Comparison of ENCODE assay signal across 1 mouse cellular context in the genomic region with DNA sequence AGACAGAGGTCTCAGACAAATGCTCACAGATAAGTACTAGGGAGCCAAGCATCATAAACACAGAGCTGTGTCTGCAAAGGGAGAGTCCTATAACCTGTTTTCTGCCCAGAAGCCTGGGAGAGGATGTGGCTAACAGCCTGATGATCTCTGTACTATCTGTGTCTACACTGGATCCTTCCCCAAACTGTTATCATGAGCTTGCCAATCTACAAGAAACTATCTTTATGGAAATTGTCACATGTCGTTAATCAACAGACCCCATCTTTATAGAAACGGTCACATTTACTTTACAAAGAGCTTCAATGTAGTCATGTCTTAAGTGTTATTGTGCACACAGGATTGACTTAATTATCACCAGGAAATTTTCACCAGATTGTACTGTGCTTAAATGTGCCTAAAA.
TF ChIP-seq lines count a peak whose summit lies in the region.

No protein-coding gene starts in this region.

TF ChIP-seq in MEL, 35 proteins besides CTCF, POLR2A, EP300 and RAD21 (continued from another document):
- no peak for TF ChIP-seq ZNF384 (IDR thresholded peaks at IDR 0.05; ENCODE audit: low read depth, low read length)
- peak; percentile 85 for TF ChIP-seq RCOR1 (IDR thresholded peaks at IDR 0.05; ENCODE audit: low read depth, low read length)
- 0 out of 2 replicates have a peak, but pooled peaks have one; percentile 29 for TF ChIP-seq KAT2A (conservative IDR thresholded peaks at IDR 0.05; ENCODE audit: low read depth, low read length)
- 0 out of 4 replicates have a peak, but pooled peaks of 1 of the 2 experiments have one; percentile 32 for TF ChIP-seq USF2 (IDR thresholded peaks at IDR 0.05; ENCODE audit: borderline replicate concordance in 1 of 2, insufficient read depth in 1 of 2, low read depth in 1 of 2, low read length in 2 of 2)
- TF ChIP-seq MAZ (IDR thresholded peaks at IDR 0.05; ENCODE audit: low read depth, low read length), result peak; percentile 62; the same call in 1 of the 2 replicates
- TF ChIP-seq TBP (IDR thresholded peaks at IDR 0.05; ENCODE audit: low read depth, low read length), result no peak; the same call in 1 of the 2 replicates
- peak; percentile 81 for TF ChIP-seq MYB (IDR thresholded peaks at IDR 0.05; ENCODE audit: low read depth, low read length)
- TF ChIP-seq MEF2A (IDR thresholded peaks at IDR 0.05; ENCODE audit: extremely low read depth, insufficient replicate concordance, low read depth, low read length, poor library complexity, severe bottlenecking), result peak; percentile 44; the same call in 1 of the 2 replicates
- 0 out of 2 replicates have a peak, but pooled peaks have one; percentile 30 for TF ChIP-seq ZMIZ1 (IDR thresholded peaks at IDR 0.05; ENCODE audit: low read depth, low read length)
- TF ChIP-seq USF1 (IDR thresholded peaks at IDR 0.05; ENCODE audit: low read depth, low read length), result peak; percentile 83
- TF ChIP-seq SMC3 (IDR thresholded peaks at IDR 0.05; ENCODE audit: low read depth, low read length), result no peak
- no peak for TF ChIP-seq POLR2AphosphoS2 (IDR thresholded peaks at IDR 0.05; ENCODE audit: low read length)
- TF ChIP-seq NRF1 (IDR thresholded peaks at IDR 0.05; ENCODE audit: insufficient read depth, low read depth, low read length, poor library complexity, severe bottlenecking), result no peak
- TF ChIP-seq TAL1 (IDR thresholded peaks at IDR 0.05; ENCODE audit: low read length), result no peak
- TF ChIP-seq HCFC1 (IDR thresholded peaks at IDR 0.05; ENCODE audit: low read depth, low read length), result 0 out of 2 replicates have a peak, but pooled peaks have one; percentile 56
- TF ChIP-seq BHLHE40 (IDR thresholded peaks at IDR 0.05; ENCODE audit: borderline replicate concordance, low read depth, low read length), result peak; percentile 86
- no peak for TF ChIP-seq GABPA (IDR thresholded peaks at IDR 0.05; ENCODE audit: low read depth, low read length)
- TF ChIP-seq POLR2AphosphoS5 (IDR thresholded peaks at IDR 0.05; ENCODE audit: borderline replicate concordance, low read depth, low read length), result no peak
- no peak; the same call in 1 of the 2 replicates for TF ChIP-seq ZC3H11A (IDR thresholded peaks at IDR 0.05; ENCODE audit: low read depth, low read length)
- no peak for TF ChIP-seq UBTF (IDR thresholded peaks at IDR 0.05; ENCODE audit: borderline replicate concordance, insufficient read depth, low read depth, low read length)
- peak; percentile 93 for TF ChIP-seq ETS1 (IDR thresholded peaks at IDR 0.05; ENCODE audit: low read depth, low read length)
- TF ChIP-seq JUND (IDR thresholded peaks at IDR 0.05; ENCODE audit: low read depth, low read length), result no peak
- peak; percentile 73; the same call in 1 of the 2 replicates for TF ChIP-seq MXI1 (IDR thresholded peaks at IDR 0.05; ENCODE audit: low read depth, low read length)
TF ChIP-seq in MEL: peak in this region for 19.
